Mouse (Mus musculus): Measurements from ENCODE around the gene Hps4.

Gene Hps4

GRCm38 (mm10) chr5:112367929-112368328 is 25.0 kb downstream of the Hps4 start:
- DNase-seq, result no peak

DNA sequence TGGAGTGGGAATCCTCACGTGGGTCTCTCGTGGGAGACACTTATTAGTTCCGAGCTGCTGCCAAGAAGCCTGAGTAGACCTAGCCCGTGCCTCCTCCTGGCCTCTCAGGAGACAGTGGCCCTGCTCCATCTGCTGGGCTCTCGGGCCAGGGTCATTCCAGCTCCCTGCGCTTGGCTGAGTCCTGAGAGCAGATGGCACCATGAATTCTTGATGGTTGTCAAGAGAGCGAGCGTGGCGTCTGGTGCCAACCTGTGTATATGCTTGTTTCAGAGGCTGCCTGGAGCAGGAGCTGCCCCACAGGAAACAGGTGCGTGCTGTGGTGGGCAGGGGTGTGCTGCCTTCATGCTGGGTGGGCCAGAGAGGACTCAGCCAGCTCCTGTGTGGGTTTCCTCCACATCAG is 25.8 kb downstream of the Hps4 start:
- DNase-seq, result no peak

GRCm38 (mm10) chr5:112369326-112369725 is 26.4 kb downstream of the Hps4 start:
- DNase-seq, result no peak

DNA sequence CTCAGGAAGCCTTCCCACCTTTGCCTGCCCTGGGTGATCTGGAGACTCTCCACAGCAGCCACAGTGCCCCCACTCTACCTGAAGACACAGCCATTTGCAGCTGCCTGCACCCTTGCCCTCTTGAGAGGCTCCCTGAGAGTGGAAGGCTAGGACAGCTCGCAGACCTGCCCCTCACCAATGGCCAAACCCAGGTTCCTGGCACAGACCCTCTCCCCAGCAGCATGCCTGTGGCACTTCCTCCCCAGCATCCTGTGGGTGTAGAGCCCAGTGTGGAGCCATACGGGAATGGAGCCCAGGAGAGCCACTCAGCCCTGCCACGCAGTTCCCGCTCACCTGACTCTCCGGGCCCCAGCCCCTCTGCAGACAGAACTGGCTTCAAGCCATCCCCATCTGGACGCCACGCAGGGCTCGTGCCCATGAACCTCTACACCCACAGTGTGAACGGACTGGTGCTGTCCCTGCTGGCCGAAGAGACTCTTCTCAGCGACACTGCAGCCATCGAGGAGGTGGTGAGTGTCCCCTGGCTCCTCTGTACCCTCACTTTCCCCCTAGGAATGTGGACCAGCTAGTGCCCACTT is 27.4 kb downstream of the Hps4 start:
- DNase-seq, result no peak

- peak; percentile 57 for DNase-seq
These were observed 29.1 kb downstream of the Hps4 start for GRCm38 (mm10) chr5:112371933-112372332.

DNA sequence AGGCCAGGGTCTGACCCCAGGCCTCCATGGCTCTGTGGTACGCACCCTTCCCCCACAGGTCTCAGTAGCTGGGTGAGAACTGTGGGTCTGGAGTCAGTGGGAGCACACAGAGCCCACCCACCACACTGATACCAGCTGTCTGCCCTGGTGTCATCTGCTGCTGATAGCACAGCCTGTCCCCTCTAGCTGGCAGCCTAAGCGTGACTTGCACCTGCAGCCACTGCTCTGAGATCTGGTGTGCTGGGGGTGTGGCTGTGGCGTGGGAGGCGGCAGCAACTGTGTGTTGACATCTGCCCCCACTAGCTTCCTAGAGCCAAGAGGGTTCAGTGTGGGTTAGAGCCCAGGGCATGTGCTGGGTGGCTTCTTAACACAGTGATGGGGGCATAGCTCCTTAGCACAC is 33.2 kb downstream of the Hps4 start:
- DNase-seq, result no peak

DNA sequence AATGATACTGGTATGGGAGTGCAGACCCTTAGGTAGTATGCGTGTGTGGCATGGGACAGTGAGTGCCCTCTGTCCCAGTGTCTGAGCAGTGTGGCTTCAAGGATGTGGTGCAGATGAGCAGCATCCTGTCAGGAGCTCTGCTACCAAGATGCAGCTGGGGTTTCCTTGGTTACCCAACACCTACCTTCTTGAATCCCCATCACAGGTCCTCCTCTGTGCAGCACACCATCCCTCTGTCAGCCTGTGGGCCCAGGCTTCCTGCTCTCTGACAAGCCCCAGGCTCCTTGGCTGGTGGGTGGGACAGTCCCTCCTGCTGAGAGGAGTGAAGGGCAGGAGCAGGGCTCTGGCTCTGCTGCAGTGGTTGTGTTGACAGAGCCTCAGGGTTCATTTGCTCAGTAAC is 34.5 kb downstream of the Hps4 start:
- DNase-seq, result no peak

GRCm38 (mm10) chr5:112378716-112379115 is 35.8 kb downstream of the Hps4 start:
- no peak for DNase-seq

DNA sequence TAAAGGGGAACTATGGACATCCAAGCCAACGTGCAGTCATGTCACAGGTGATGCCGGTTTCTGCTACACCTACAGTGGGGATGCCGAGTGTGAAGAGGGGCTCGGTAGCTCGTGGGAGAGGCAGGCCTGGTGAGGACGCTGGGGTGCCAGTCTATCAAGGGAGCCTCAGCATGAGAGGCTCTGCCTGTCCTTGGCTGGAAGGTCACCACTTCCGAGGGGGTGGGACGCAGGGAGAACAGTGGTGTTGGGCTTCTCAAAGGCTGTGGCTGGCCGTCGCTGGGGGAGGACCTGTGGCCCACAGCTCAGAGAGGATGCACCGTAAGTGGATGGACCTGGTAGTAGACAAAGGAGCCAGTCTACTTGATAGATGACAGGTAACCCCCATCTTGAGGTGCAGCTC is 38.3 kb downstream of the Hps4 start:
- no peak for DNase-seq

GRCm38 (mm10) chr5:112382042-112382441 is 39.2 kb downstream of the Hps4 start:
- DNase-seq, result no peak

- DNase-seq, result no peak
These were observed 39.9 kb downstream of the Hps4 start for GRCm38 (mm10) chr5:112382641-112383330.

DNA sequence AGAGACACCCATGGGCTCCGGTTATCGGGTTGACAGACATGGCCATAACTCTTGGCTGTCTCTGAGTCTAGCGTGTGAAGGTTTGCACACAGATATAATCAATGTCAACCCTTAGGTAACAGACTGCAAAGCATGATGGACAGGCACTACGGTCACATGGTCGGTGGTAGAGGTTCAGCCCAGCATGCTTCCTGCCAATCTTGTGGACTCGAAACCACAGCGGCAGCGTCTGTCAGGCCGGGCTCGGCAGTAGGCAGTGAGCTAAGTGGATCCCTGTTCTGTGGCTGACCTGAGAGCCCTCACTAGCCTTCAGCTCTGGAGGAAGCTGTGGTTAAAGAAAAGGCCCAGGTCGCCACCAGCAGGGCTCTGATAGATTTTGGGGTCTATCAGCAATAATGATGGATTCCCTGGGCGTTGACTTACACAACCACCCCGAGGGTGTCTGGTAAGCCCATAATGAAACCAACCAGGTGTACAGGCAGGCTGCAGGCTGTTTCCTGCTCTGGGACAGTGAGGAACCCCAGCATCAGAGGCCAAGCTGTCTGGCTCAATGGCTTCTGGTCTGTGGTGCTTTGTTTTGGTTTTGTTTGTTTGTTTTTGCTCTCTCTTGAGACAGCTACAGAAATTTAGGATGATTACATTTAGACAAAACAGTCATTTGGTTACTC is 42.1 kb downstream of the Hps4 start:
- DNase-seq, result no peak

DNA sequence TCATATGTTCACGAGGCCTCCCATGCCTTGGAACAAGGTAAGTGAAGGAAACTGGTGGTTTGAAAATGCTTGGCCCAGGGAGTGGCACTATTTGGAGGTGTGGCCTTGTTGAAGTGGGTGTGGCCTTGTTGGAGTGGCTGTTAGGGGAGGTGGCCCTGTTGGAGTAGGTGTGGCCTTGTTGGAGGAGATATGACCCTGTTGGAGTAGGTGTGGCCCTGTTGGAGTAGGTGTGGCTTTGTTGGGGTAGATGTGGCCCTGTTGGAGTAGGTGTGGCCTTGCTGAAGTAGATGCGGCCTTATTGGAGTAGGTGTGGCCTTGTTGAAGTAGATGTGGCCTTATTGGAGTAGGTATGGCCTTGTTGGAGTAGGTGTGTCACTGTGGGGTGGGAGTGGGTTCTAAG is 43.1 kb downstream of the Hps4 start:
- DNase-seq, result no peak

GRCm38 (mm10) chr5:112389352-112389751 is 46.5 kb downstream of the Hps4 start:
- DNase-seq, result no peak

GRCm38 (mm10) chr5:112391002-112391401 is 48.1 kb downstream of the Hps4 start:
- DNase-seq, result no peak

GRCm38 (mm10) chr5:112391676-112392323 is 48.9 kb downstream of the Hps4 start:
- DNase-seq, result no peak

DNA sequence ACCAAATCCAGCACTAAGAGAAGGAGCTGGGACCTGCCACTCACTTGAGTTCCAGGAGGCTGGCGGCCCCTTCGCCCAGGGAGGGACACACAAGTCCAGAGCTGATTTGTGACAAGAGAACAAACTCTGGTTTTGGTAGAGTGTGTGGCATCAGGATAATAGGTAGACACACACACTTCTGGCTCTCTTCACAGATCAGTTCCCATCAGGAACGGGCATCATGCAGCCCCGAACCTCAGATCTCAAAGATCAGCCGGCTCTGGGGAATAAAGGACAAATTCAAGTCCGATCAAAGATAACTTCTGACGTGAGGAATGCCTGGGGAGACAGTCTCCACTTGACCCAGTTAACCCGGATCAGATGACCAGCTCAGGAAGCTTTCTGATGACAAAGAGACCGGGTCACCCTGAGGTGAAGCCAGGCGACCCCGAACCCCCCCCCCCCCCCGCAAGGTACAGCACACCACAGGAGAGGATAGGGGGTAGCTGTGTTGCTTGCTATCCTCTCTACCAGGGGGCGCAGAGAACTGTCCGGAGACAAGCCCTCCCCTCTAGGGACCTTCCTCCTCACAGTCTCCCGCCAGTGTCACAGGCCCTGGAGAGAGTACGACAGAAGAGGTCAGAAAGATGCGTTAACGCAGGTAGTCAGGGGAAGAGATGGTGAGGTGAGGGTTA is 51.0 kb downstream of the Hps4 start:
- DNase-seq, result no peak

DNA sequence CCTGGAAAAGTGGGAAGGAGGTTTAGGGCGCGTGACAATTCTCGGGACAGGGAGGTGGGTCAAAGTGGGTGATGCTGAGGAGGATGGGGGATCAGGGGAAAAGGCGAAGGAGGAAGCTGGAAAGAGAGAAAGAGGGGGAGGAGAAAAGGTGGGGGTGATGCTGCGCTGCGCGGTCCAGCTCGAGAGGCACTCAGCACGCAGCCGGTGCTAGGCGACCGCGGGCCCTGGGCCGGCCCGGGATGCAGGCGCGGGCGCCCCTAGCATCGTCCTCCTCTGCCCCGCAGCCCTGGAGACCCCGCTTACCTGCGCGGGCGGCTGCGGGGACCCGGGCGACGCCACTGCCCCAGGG is 51.5 kb downstream of the Hps4 start:
- DNase-seq, result no peak

DNA sequence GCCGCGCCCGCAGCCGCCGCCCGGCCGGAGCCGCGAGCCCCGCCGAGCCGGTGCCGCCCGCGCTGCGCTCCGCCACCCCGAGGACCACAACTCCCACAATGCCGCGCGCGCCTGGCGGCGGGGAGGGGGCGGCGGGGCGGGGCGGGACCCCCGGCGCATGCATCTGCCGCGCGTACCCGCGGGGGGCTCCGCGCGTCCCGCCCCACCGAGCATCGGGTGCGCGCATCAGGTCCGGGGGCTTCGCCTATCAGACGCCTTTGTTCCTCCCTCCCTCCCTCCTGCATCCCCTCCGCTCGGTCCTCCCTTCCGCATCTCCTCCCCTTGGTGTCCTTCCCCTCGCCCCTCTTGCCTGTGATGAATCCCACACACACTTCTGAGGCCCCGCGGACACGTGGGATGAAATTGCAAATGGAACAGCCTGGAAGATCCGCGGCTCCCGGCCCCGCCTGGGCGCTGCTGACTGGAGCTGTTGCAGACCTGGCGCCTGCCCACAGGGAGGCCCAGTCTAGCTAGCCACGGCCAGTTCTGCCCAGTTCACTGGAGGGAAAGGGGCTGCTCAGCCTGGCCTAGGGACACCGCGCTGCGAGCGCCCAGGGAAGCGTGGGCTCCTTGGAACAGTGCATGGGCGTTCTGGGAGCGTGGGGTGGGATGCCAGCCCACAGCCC is 52.0 kb downstream of the Hps4 start, which contains the start of gene Asphd2:
Gene Asphd2, minus strand, starts transcription at position 88 of the 665 bp plus-strand sequence.
- DNase-seq, result peak; percentile 85

- no peak for DNase-seq
These were observed 53.2 kb downstream of the Hps4 start for GRCm38 (mm10) chr5:112396066-112396465.

GRCm38 (mm10) chr5:112399284-112399683 is 56.4 kb downstream of the Hps4 start:
- DNase-seq, result no peak

GRCm38 (mm10) chr5:112402437-112402836 is 59.6 kb downstream of the Hps4 start:
- DNase-seq, result no peak

DNA sequence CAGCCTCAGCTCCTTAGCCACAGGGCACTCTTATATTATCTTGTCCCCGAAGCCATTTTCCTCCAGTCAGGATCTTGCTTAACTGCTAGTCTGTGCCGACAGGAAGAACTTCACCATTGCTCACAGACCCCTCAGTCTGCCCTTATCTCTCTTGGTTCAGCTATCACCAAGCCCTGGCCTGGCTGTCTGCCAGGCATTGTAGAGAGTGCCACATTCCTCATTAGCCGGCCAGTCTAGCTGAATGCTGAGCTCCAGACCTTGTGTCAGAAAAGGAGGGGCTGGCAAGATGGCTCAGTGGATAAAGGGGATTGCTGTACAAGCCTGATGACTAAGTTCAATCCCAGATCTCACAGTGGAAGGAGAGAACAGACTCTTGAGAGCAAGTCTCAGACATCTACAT is 63.1 kb downstream of the Hps4 start:
- no peak for DNase-seq
